Comparison of ENCODE assay signal across 8 mouse cellular contexts in the genomic region with DNA sequence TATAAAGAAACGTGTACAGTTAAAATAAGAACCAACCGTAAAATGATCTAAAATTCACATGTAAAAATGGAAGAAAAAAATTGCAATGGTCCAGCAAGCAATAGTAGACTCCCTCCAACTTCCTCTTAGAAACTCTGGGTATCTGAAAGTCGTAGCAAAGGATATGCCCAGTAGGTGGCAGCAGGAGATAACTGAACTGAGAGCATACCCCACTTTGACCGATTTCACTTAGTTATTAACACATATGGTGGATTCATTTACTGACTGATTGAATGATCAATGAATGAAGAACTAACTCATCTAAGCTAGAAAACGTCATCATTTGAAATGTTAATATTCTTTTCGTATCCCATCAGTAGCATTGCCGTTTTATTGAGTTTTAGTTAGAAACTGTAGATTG.
DNase-seq lines count a peak whose midpoint lies in the region; ATAC-seq and TF ChIP-seq lines count a peak whose summit lies in the region.

No protein-coding gene starts in this region.

- TF ChIP-seq CTCF in heart, adult 2 months (IDR thresholded peaks at IDR 0.05) = peak; percentile 94
- peak; percentile 89 for TF ChIP-seq CTCF in liver, postnatal 0 days (IDR thresholded peaks at IDR 0.05; ENCODE audit: low read depth)

- no peaks in the 10 kb centered on the region for H3K27me3 ChIP-seq in heart, adult 2 months (ENCODE audit: control insufficient read depth, insufficient read depth, low read length)
- H3K27me3 ChIP-seq in liver, postnatal 0 days (ENCODE audit: insufficient read depth, low read length) = no peaks in the 10 kb centered on the region

- no peaks in the 10 kb centered on the region for H3K36me3 ChIP-seq in heart, adult 2 months (ENCODE audit: control insufficient read depth, insufficient read depth, low read length)
- no peaks in the 10 kb centered on the region for H3K36me3 ChIP-seq in liver, postnatal 0 days (replicated peaks; ENCODE audit: insufficient read depth, low read length)

- WGBS in heart, adult 2 months = 19% methylated on average over 7 of the region's 7 CpGs
- WGBS in liver, postnatal 0 days (ENCODE audit: insufficient replicate concordance) = 19% methylated on average over 7 of the region's 7 CpGs

- no peaks in the 10 kb centered on the region for H3K9me3 ChIP-seq in liver, postnatal 0 days (ENCODE audit: low read length)

- 0 out of 2 replicates have a peak, but pooled peaks have one; percentile 26 for TF ChIP-seq EP300 in heart, adult 2 months (IDR thresholded peaks at IDR 0.05; ENCODE audit: insufficient read depth, low read depth, low read length)
- TF ChIP-seq EP300 in liver, postnatal 0 days (IDR thresholded peaks at IDR 0.05; ENCODE audit: low read depth) = no peak

- H3K79me2 ChIP-seq in heart, adult 2 months (replicated peaks; ENCODE audit: control insufficient read depth, insufficient read depth, low read length) = no peaks in the 10 kb centered on the region

- intact Hi-C loops in heart, adult 2 months (cut with DNase I) = loop anchor here (1.0 to 10.0 kb wide), 5 partner anchors 56 to 654 kb away; partner anchors contain the start of gene Etv6

- no peak for TF ChIP-seq POLR2A in heart, adult 2 months (IDR thresholded peaks at IDR 0.05; ENCODE audit: insufficient read depth, low read depth, low read length)

- peak; percentile 86 for DNase-seq in CD4-positive, CD25-positive, alpha-beta regulatory T cell, adult 2 months (ENCODE audit: low read depth, low spot score)
- peak; percentile 88 for DNase-seq in embryo, embryonic 10.5 days (ENCODE audit: low spot score)
- DNase-seq in heart, adult 2 months = peak; percentile 61 to 69
- DNase-seq in kidney, postnatal 10 days = peak; percentile 88
- DNase-seq in liver, postnatal 0 days = peak; percentile 76
- peak; percentile 29 for DNase-seq in ovary, postnatal 36 days (ENCODE audit: low spot score)
- DNase-seq in thymus, postnatal 25 days = peak; percentile 74

- H3K27ac ChIP-seq in heart, adult 2 months = no peak overlapping the region
- H3K27ac ChIP-seq in liver, postnatal 0 days (ENCODE audit: low read depth) = no peak overlapping the region

- peaks cover 4% of the 10 kb centered on the region for H3K4me1 ChIP-seq in heart, adult 2 months (ENCODE audit: control insufficient read depth, insufficient read depth, low read length)
- no peaks in the 10 kb centered on the region for H3K4me1 ChIP-seq in liver, postnatal 0 days (ENCODE audit: insufficient read depth)

- ATAC-seq in activated CD4-positive, CD25-positive, alpha-beta regulatory T cell, adult 4 months = peak; percentile 76
- ATAC-seq in liver, postnatal 0 days = peak; percentile 53; the same call in 1 of the 2 replicates

- H3K4me2 ChIP-seq in liver, postnatal 0 days (ENCODE audit: low read depth, low read length) = no peak overlapping the region

- H3K4me3 ChIP-seq in heart, adult 2 months = no peak overlapping the region
- H3K4me3 ChIP-seq in liver, postnatal 0 days (ENCODE audit: low read depth, low read length) = no peak overlapping the region

- H3K9ac ChIP-seq in heart, adult 2 months (ENCODE audit: low read depth, low read length) = no peak overlapping the region
- H3K9ac ChIP-seq in liver, postnatal 0 days (replicated peaks) = no peak overlapping the region

Comparison
In these comparisons a context has a peak if more than half of its experiments do, and no peak if none do; other contexts are left out.
1. DNase-seq: peak in every context shown above with its lines; median percentile 88 in embryo, embryonic 10.5 days; 88 in kidney, postnatal 10 days; 86 in CD4-positive, CD25-positive, alpha-beta regulatory T cell, adult 2 months; 76 in liver, postnatal 0 days; 74 in thymus, postnatal 25 days; 65 in heart, adult 2 months; 29 in ovary, postnatal 36 days.